In the genomic region with DNA sequence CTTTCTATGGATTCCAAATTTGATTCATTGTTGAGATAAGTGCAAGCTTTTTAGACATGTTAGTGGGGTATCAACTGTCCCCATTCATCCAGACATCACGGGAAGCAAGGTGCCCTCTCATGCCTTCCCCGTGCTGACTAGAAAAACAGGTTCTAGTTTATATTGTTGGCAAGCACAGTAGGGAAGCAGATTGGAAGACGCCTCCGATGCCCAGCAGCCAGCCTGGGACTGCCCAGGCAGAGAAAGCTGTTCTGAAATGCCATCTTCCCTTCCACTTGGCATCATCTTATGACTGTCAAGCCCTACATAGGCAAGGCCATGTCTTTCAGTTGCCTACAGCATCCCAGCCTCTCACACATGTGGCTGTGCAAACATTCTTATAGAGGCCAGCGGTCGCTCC, we compare ENCODE assay signal across 23 mouse cellular contexts. TPM values are rescaled to one million over a fixed set of nuclear protein-coding genes. Genes with fewer than 3 reads are reported as not detected.
DNase-seq lines count a peak whose midpoint lies in the region; ATAC-seq and TF ChIP-seq lines count a peak whose summit lies in the region.
"Had no signal": no experiment of that assay in that cellular context is flagged by ENCODE, and none has a peak within 500 bp of the region (broad histone marks: within the 10 kb centered on the region; RNA-seq: fewer than 3 reads in every experiment).

No protein-coding gene starts in this region.

- no peak for TF ChIP-seq CTCF in liver, postnatal 0 days (IDR thresholded peaks at IDR 0.05; ENCODE audit: low read depth)
- TF ChIP-seq CTCF in thymus, adult 2 months (IDR thresholded peaks at IDR 0.05; ENCODE audit: borderline replicate concordance, control insufficient read depth, extremely low read depth, insufficient read depth, low read length, poor library complexity) = no peak

- no peak for TF ChIP-seq EP300 in liver, postnatal 0 days (IDR thresholded peaks at IDR 0.05; ENCODE audit: low read depth)

- no peak for ATAC-seq in liver, embryonic 12.5 days
- ATAC-seq in liver, postnatal 0 days = no peak
- no peak for ATAC-seq in erythroid progenitor cell, adult 5-6 weeks (replicated peaks; ENCODE audit: low FRiP score, poor library complexity, severe bottlenecking)
- ATAC-seq: forebrain, embryonic 14.5 days; forebrain, postnatal 0 days; intestine, embryonic 15.5 days; Patski had no signal

- intact Hi-C loops in heart, postnatal 25 days (cut with DNase I) = no loop called here

- 0 out of 2 replicates have a peak, but pooled peaks cover 12% of the 10 kb centered on the region for H3K27me3 ChIP-seq in liver, embryonic 12.5 days (replicated peaks)
- H3K27me3 ChIP-seq in liver, postnatal 0 days (ENCODE audit: insufficient read depth, low read length) = no peaks in the 10 kb centered on the region
- no peaks in the 10 kb centered on the region for H3K27me3 ChIP-seq in thymus, adult 2 months (ENCODE audit: control insufficient read depth, insufficient read depth, low read length)
- H3K27me3 ChIP-seq: CH12.LX; intestine, embryonic 15.5 days; Patski had no signal

- 95% methylated on average over 6 of the region's 6 CpGs for WGBS in liver, embryonic 12.5 days (ENCODE audit: insufficient replicate concordance)
- WGBS in liver, postnatal 0 days (ENCODE audit: insufficient replicate concordance) = 90% methylated on average over 6 of the region's 6 CpGs
- 92% methylated on average over 6 of the region's 6 CpGs for WGBS in thymus, adult 2 months

- H3K4me3 ChIP-seq in liver, embryonic 12.5 days = no peak overlapping the region
- H3K4me3 ChIP-seq in liver, postnatal 0 days (ENCODE audit: low read depth, low read length) = no peak overlapping the region
- peak overlapping the region; percentile 40 for H3K4me3 ChIP-seq in thymus, adult 2 months (ENCODE audit: control insufficient read depth, insufficient read depth, low read length)
- H3K4me3 ChIP-seq: intestine, embryonic 15.5 days had no signal

- H3K27ac ChIP-seq in liver, embryonic 12.5 days = peak overlapping the region; percentile 61; the same call in 1 of the 2 replicates
- no peak overlapping the region for H3K27ac ChIP-seq in liver, postnatal 0 days (ENCODE audit: low read depth)
- peak overlapping the region; percentile 72 for H3K27ac ChIP-seq in thymus, adult 2 months (ENCODE audit: control insufficient read depth, insufficient read depth, low read length)
- H3K27ac ChIP-seq: hindbrain, embryonic 14.5 days; intestine, embryonic 15.5 days had no signal

- TF ChIP-seq POLR2A in thymus, adult 2 months (IDR thresholded peaks at IDR 0.05; ENCODE audit: control insufficient read depth, extremely low read depth, insufficient read depth, low read length, poor library complexity) = no peak

- no peak overlapping the region for H3K9ac ChIP-seq in liver, embryonic 12.5 days
- no peak overlapping the region for H3K9ac ChIP-seq in liver, postnatal 0 days (replicated peaks)
- H3K9ac ChIP-seq: forebrain, postnatal 0 days; hindbrain, embryonic 14.5 days; intestine, embryonic 15.5 days had no signal

- no peaks in the 10 kb centered on the region for H3K9me3 ChIP-seq in liver, embryonic 12.5 days (replicated peaks)
- H3K9me3 ChIP-seq in liver, postnatal 0 days (ENCODE audit: low read length) = no peaks in the 10 kb centered on the region
- H3K9me3 ChIP-seq: G1E; intestine, embryonic 15.5 days had no signal

- H3K4me1 ChIP-seq in liver, embryonic 12.5 days = peaks cover 56% of the 10 kb centered on the region
- H3K4me1 ChIP-seq in liver, postnatal 0 days (ENCODE audit: insufficient read depth) = peaks cover 15% of the 10 kb centered on the region
- H3K4me1 ChIP-seq in thymus, adult 2 months (replicated peaks; ENCODE audit: control insufficient read depth, insufficient read depth, low read length) = peaks cover 30% of the 10 kb centered on the region

- no peaks in the 10 kb centered on the region for H3K36me3 ChIP-seq in liver, embryonic 12.5 days
- H3K36me3 ChIP-seq in liver, postnatal 0 days (replicated peaks; ENCODE audit: insufficient read depth, low read length) = no peaks in the 10 kb centered on the region
- peaks cover 97% of the 10 kb centered on the region for H3K36me3 ChIP-seq in thymus, adult 2 months (ENCODE audit: control insufficient read depth, insufficient read depth, low read length)
- H3K36me3 ChIP-seq: G1E; intestine, embryonic 15.5 days had no signal

- DNase-seq in heart, adult 11 months = peak; percentile 66
- DNase-seq in heart, postnatal 25 days (ENCODE audit: low spot score) = no peak
- DNase-seq in liver, postnatal 0 days = no peak
- DNase-seq in thymus, adult 2 months = no peak
- no peak for DNase-seq in thymus, postnatal 14 days
- DNase-seq: adrenal gland, postnatal 10 days; adrenal gland, postnatal 36 days; cerebellum, adult 18-20 months; cerebellum, adult 9-10 months; cerebellum, postnatal 14 days; forebrain, postnatal 0 days; gastrocnemius, postnatal 10 days; gastrocnemius, postnatal 36 days; heart, postnatal 36 days had no signal

- H3K4me2 ChIP-seq in liver, embryonic 12.5 days = no peak overlapping the region
- H3K4me2 ChIP-seq in liver, postnatal 0 days (ENCODE audit: low read depth, low read length) = no peak overlapping the region
- H3K4me2 ChIP-seq: heart, embryonic 11.5 days; hindbrain, embryonic 14.5 days; intestine, embryonic 15.5 days had no signal

RNA-seq across cellular contexts. Expression of a gene that starts 50.7 kb away (rescaled TPM):
- total RNA-seq in heart, postnatal 25 days (2021) = 100 to 1,000 TPM; 103 to 112 TPM
- 234 and 237 TPM in 2 replicates for polyA plus RNA-seq in liver, embryonic 12.5 days (2016; fragmentation: Nextera tagmentation; extraction: Ambion mirVana)
- polyA plus RNA-seq in liver, postnatal 0 days (2015; fragmentation: Nextera tagmentation; extraction: Ambion mirVana) = 226 and 229 TPM in 2 replicates
- 513 and 641 TPM in 2 replicates for polyA plus RNA-seq in thymus, adult 2 months (2012; rRNA removed)
- 91.2 and 103 TPM in 2 replicates for total RNA-seq in erythroid progenitor cell, adult 5-6 weeks (2015; ENCODE audit: low replicate concordance)
- total RNA-seq in erythroid progenitor cell, adult 5-6 weeks (2017; ENCODE audit: low replicate concordance) = 33.0 and 61.6 TPM in 2 replicates

RNA-seq across cellular contexts. Expression of a gene that starts 50.8 kb away (rescaled TPM):
- total RNA-seq in heart, postnatal 25 days (2021) = 10 to 100 TPM; 44.6 to 44.8 TPM
- polyA plus RNA-seq in liver, embryonic 12.5 days (2016; fragmentation: Nextera tagmentation; extraction: Ambion mirVana) = 18.8 and 22.0 TPM in 2 replicates
- polyA plus RNA-seq in liver, postnatal 0 days (2015; fragmentation: Nextera tagmentation; extraction: Ambion mirVana) = 15.9 and 17.1 TPM in 2 replicates
- 21.5 and 23.6 TPM in 2 replicates for polyA plus RNA-seq in thymus, adult 2 months (2012; rRNA removed)
- 33.1 and 36.4 TPM in 2 replicates for total RNA-seq in erythroid progenitor cell, adult 5-6 weeks (2015; ENCODE audit: low replicate concordance)
- 11.3 and 24.4 TPM in 2 replicates for total RNA-seq in erythroid progenitor cell, adult 5-6 weeks (2017; ENCODE audit: low replicate concordance)
